Mouse (Mus musculus) macrophage (primary cell): Measurements from ENCODE around the gene Fgf4. TPM values are rescaled to one million over a fixed set of nuclear protein-coding genes. Genes with fewer than 3 reads are reported as not detected.
"Not testable (repeated sequence)": the region's sequence is repeated elsewhere in the genome, so short reads cannot be mapped to it uniquely, and the experiment has no call there.

Experiments used
- H3K27ac ChIP-seq: fragments of 350-480 bp; formaldehyde crosslinking; 2 replicates; pipeline ENCODE4 v1.9.0; 2021
- H3K36me3 ChIP-seq: fragments of 350-480 bp; formaldehyde crosslinking; 2 replicates; pipeline ENCODE4 v1.9.0; 2021; ENCODE audit errors: inconsistent target
- H3K4me3 ChIP-seq: fragments of 350-480 bp; formaldehyde crosslinking; 2 replicates; pipeline ENCODE4 v1.9.0; 2021; ENCODE audit errors: inconsistent target
- H3K79me2 ChIP-seq: fragments of 350-480 bp; formaldehyde crosslinking; 2 replicates; pipeline ENCODE4 v1.9.0; 2021; ENCODE audit errors: inconsistent target
- WGBS: methylation state at CpG from one replicate; pipeline ENCODE4 v1.1.7; 2026; ENCODE audit warnings: inconsistent platforms; ENCODE audit not compliant: missing documents; 5-methylcytosine and 5-hydroxymethylcytosine counted together
- polyA plus RNA-seq: library from polyadenylated mRNA; stranded (reverse); fragments of 250-400 nt; gene quantifications from 3 replicates; pipeline ENCODE4 v1.2.4, GENCODE M21; 2018; ENCODE audit warnings: inconsistent platforms

Gene Fgf4
- polyA plus RNA-seq, 1 experiment from 2014 or later = not detected

GRCm38 (mm10) chr7:144888564-144889299 lies 41.6 kb downstream of the Fgf4 start:
- Histone ChIP-seq H3K79me2 (no peaks in the 10 kb centered on the region), H3K36me3 (no peaks in the 10 kb centered on the region), H3K27ac (no peak overlapping the region), H3K4me3 (no peak overlapping the region)
- 21% methylated on average over 18 of the region's 18 CpGs for WGBS

- not testable (repeated sequence) for H3K79me2 ChIP-seq, H3K4me3 ChIP-seq, H3K36me3 ChIP-seq, H3K27ac ChIP-seq
- WGBS = no CpG with 5 or more reads among the region's 1 CpGs
These were observed 43.5 kb downstream of the Fgf4 start for GRCm38 (mm10) chr7:144890661-144891060.

GRCm38 (mm10) chr7:144891863-144892262 lies 44.7 kb downstream of the Fgf4 start:
- 91% methylated on average over 2 of the region's 2 CpGs for WGBS
- H3K4me3 ChIP-seq = no peak overlapping the region
- no peak overlapping the region for H3K27ac ChIP-seq
- no peaks in the 10 kb centered on the region for H3K36me3 ChIP-seq
- H3K79me2 ChIP-seq = no peaks in the 10 kb centered on the region

DNA sequence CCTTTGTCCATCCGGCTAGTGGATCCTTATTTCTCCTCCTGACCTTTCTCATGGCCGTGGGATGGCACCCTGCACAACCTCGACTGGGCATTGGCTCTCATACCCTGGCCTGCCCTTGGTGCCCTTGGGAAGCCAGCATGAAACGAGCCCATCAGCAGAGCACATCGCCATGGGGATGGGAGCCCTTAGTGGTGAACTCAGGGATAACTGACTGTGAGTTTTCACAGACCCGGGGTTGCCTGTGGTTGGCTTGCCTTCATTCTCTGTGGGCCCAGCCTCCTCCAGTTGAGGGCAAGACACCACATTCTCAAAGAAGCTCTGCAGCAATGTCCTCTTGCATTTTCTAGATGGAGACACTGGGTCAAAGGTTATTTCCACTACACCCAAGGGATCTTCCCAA lies 45.2 kb downstream of the Fgf4 start:
- no peak overlapping the region for H3K27ac ChIP-seq
- no peak overlapping the region for H3K4me3 ChIP-seq
- no peaks in the 10 kb centered on the region for H3K79me2 ChIP-seq
- no peaks in the 10 kb centered on the region for H3K36me3 ChIP-seq
- 65% methylated on average over 6 of the region's 6 CpGs for WGBS

- Histone ChIP-seq H3K79me2 (no peaks in the 10 kb centered on the region), H3K4me3 (no peak overlapping the region), H3K36me3 (no peaks in the 10 kb centered on the region), H3K27ac (no peak overlapping the region)
- 9% methylated on average over 5 of the region's 5 CpGs for WGBS
These were observed 47.0 kb downstream of the Fgf4 start for GRCm38 (mm10) chr7:144894191-144894590.

- no peak overlapping the region for H3K4me3 ChIP-seq
- no peak overlapping the region for H3K27ac ChIP-seq
- WGBS = 22% methylated on average over 4 of the region's 4 CpGs
- no peaks in the 10 kb centered on the region for H3K36me3 ChIP-seq
- no peaks in the 10 kb centered on the region for H3K79me2 ChIP-seq
These were observed 47.5 kb downstream of the Fgf4 start for GRCm38 (mm10) chr7:144894706-144895105.

- Histone ChIP-seq H3K27ac (no peak overlapping the region), H3K36me3 (no peaks in the 10 kb centered on the region), H3K79me2 (no peaks in the 10 kb centered on the region), H3K4me3 (no peak overlapping the region)
- whole genome bisulfite sequencing = under 1% methylated on average over 36 of the region's 37 CpGs
These were observed 48.3 kb downstream of the Fgf4 start for GRCm38 (mm10) chr7:144895305-144896111.

DNA sequence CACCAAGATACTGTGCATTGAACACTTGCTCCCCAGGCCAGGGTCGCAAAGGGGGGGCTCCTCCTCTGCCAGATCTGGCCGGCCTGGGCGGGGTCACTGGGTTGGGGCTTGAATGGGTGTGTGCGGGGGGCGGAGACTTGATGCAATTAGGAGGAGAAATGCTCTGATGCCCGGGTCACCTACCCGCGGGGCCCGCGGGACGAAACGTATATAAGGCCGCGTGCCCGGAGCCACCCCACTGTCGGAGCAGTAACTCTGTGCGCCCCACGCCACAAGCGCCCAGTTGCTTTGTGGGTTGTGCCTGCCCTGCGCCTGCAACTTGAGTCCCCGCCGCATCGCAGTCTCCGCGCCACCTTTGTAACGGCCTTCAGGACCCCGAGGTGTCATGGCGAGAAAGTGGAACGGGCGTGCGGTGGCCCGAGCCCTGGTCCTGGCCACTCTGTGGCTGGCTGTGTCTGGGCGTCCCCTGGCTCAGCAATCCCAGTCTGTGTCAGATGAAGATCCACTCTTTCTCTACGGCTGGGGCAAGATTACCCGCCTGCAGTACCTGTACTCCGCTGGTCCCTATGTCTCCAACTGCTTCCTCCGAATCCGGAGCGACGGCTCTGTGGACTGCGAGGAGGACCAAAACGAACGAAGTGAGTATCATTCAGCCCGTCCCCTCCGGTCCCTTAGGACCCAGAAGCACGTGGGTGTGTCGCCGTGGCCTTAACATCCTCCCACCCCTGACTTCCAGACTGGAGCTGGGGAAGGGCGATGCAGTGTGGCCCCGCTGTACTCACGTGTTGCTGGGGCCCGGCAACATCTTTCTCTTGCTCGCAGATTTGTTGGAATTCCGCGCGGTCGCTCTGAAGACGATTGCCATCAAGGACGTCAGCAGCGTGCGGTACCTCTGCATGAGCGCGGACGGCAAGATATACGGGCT lies 49.4 kb downstream of the Fgf4 start, which contains the start of gene Fgf15:
Gene Fgf15 (plus strand): TSS at position 238 of the 925 bp plus-strand sequence.
- no peaks in the 10 kb centered on the region for H3K79me2 ChIP-seq
- no peak within 1 kb of the TSS for H3K27ac ChIP-seq
- no peak within 1 kb of the TSS for H3K4me3 ChIP-seq
- 3% methylated on average over 63 of the region's 65 CpGs for WGBS
- H3K36me3 ChIP-seq = no peaks in the 10 kb centered on the region

GRCm38 (mm10) chr7:144898506-144898905 lies 51.3 kb downstream of the Fgf4 start:
- Histone ChIP-seq H3K27ac (no peak overlapping the region), H3K79me2 (no peaks in the 10 kb centered on the region), H3K36me3 (no peaks in the 10 kb centered on the region), H3K4me3 (no peak overlapping the region)
- 93% methylated on average over 6 of the region's 6 CpGs for WGBS

DNA sequence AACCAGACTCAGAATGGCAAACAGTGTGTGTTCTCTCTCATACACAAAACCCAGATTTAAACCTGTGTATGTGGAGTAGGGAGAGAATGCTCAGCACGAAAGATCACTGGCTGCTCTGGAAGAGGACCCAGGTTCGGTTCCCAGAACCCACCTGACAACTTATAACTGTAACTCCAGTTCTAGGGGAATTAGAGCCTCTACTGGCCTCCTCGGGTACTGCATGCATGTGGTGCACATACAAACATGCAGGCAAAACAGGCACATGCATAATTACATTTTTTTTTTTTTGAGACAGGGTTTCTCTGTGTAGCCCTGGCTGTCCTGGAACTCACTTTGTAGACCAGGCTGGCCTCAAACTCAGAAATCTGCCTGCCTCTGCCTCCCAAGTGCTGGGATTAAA lies 58.3 kb downstream of the Fgf4 start:
- not testable (repeated sequence) for H3K36me3 ChIP-seq, H3K4me3 ChIP-seq
- WGBS = 97% methylated on average over 3 of the region's 3 CpGs

DNA sequence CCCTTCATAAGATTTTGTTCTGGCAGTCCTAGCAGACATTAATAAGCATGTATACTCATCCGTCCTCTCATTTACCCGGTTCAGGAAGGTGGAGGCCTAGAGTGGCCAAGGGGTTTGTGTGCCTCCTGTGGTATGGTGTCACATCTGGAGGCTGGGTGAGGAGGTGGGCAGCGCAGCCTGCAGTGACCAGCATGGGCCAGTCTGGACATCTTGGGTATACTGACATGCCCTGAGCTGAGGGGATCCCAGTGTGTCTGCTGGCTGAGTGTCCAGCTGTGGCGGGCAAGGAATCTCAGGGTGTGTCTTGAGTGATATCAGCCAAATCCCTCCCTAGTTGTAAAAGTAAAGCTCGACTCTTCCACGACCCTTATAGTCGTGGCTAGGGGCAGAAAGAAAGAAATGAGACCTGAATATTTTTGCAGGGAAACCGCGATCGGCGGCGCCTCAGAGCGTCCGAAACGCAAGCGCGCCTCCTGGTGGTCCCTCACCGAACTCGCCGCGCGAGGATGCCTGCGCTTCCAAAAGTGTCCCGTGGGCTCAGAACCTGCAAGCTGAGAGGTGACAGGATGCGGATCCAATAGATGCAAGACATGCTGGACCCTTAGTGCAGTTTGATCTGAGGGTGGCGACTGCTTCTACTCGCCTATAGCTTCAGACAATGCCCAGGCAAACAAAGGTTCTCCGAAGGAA lies 59.7 kb downstream of the Fgf4 start:
- H3K4me3 ChIP-seq = no peak overlapping the region
- no peaks in the 10 kb centered on the region for H3K79me2 ChIP-seq
- WGBS = 16% methylated on average over 28 of the region's 28 CpGs

More for the DNA sequence above, 58.3 kb downstream of the Fgf4 start:
- not testable (repeated sequence) for H3K27ac ChIP-seq, H3K79me2 ChIP-seq

DNA sequence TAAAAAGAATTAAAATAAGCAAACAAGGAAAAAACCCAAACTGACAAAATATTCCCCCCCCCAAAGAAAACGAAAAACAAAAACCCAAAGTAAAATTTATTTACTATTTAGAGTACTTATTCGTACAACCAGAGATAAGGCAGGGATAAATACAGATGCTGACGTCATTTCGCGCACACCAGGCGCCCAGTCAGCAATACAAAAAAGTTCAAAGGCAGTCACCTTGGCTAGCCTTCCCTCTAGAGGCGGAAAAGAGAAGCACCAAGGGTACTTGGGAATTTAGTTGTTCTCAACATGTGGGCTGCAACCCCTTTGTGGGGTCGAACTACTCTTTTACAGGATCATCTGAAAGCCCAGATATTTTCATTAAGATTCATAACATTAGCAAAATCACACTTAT lies 60.6 kb downstream of the Fgf4 start:
- Histone ChIP-seq H3K4me3 (no peak overlapping the region), H3K27ac (no peak overlapping the region), H3K79me2 (no peaks in the 10 kb centered on the region), H3K36me3 (no peaks in the 10 kb centered on the region)
- 12% methylated on average over 8 of the region's 8 CpGs for WGBS

More for the DNA sequence above, 59.7 kb downstream of the Fgf4 start:
- H3K27ac ChIP-seq = no peak overlapping the region
- H3K36me3 ChIP-seq = no peaks in the 10 kb centered on the region

GRCm38 (mm10) chr7:144908705-144909104 lies 61.5 kb downstream of the Fgf4 start:
- Histone ChIP-seq H3K27ac (no peak overlapping the region), H3K4me3 (no peak overlapping the region), H3K36me3 (no peaks in the 10 kb centered on the region), H3K79me2 (no peaks in the 10 kb centered on the region)
- WGBS = 75% methylated on average over 7 of the region's 7 CpGs

DNA sequence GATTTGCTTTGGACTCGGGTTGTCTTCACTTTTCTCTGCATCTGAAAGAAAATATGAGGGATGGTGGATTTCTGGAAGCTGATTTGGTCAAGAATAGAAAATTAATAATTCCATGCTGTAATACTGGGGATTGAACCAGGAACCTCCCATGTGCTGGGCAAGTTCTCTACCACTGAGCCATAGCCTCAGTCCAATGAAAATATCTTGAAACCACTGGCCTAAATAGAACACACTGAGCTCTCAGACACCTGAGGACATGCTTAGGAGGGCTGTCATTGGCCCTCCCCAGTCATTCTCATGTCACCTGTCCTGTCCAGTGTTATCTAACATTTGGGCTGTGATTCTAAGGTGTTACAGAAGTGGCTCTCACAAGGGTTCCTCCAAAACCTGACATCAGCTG lies 64.0 kb downstream of the Fgf4 start:
- Histone ChIP-seq H3K36me3 (no peaks in the 10 kb centered on the region), H3K79me2 (peaks cover 11% of the 10 kb centered on the region), H3K4me3 (no peak overlapping the region), H3K27ac (no peak overlapping the region)
- WGBS = 90% methylated on average over 1 of the region's 1 CpGs
